Mouse (Mus musculus): ENCODE measurements around the gene Pik3cg.
A peak's percentile ranks its signal among the peaks of the same experiment; 100 is the strongest.

Gene Pik3cg

GRCm38 (mm10) chr12:32144513-32144912 is 63.9 kb downstream of the Pik3cg start:
- DNase-seq (ENCODE audit: low spot score in 2 of 2) = peak; percentile 71 to 86

- DNase-seq (ENCODE audit: low spot score in 2 of 2) = no peak
Observed at GRCm38 (mm10) chr12:32143782-32144181, 64.7 kb downstream of the Pik3cg start.

- no peak for DNase-seq (ENCODE audit: low spot score in 2 of 2)
Observed at GRCm38 (mm10) chr12:32143151-32143550, 65.3 kb downstream of the Pik3cg start.

- DNase-seq (ENCODE audit: low spot score in 2 of 2) = no peak
Observed at GRCm38 (mm10) chr12:32141766-32142165, 66.7 kb downstream of the Pik3cg start.

GRCm38 (mm10) chr12:32138831-32139230 is 69.6 kb downstream of the Pik3cg start:
- DNase-seq (ENCODE audit: low spot score in 2 of 2) = no peak

GRCm38 (mm10) chr12:32138362-32138761 is 70.1 kb downstream of the Pik3cg start:
- no peak for DNase-seq (ENCODE audit: low spot score in 2 of 2)

- DNase-seq (ENCODE audit: low spot score in 2 of 2) = no peak
Observed at GRCm38 (mm10) chr12:32137542-32137941, 70.9 kb downstream of the Pik3cg start.

- DNase-seq (ENCODE audit: low spot score in 2 of 2) = no peak
Observed at GRCm38 (mm10) chr12:32127599-32128507, 80.6 kb downstream of the Pik3cg start.

- DNase-seq (ENCODE audit: low spot score in 2 of 2) = no peak
Observed at GRCm38 (mm10) chr12:32127158-32127557, 81.3 kb downstream of the Pik3cg start.

- DNase-seq (ENCODE audit: low spot score in 2 of 2) = no peak
Observed at GRCm38 (mm10) chr12:32124456-32124855, 84.0 kb downstream of the Pik3cg start.

GRCm38 (mm10) chr12:32124030-32124429 is 84.4 kb downstream of the Pik3cg start:
- DNase-seq (ENCODE audit: low spot score in 2 of 2) = no peak

- no peak for DNase-seq (ENCODE audit: low spot score in 2 of 2)
Observed at GRCm38 (mm10) chr12:32123559-32123958, 84.9 kb downstream of the Pik3cg start.
